ENCODE assay signal across 8 mouse cellular contexts in genomic region chr3:28781422-28781821, GRCm38 (mm10). TPM values are rescaled to one million over a fixed set of nuclear protein-coding genes. Genes with fewer than 3 reads are reported as not detected.
DNase-seq lines count a peak whose midpoint lies in the region; ATAC-seq lines count a peak whose summit lies in the region.

No protein-coding gene starts in this region.

- intact Hi-C loops in left cerebral cortex, postnatal 10 days (cut with DNase I), result no loop called here

- no peak for DNase-seq in lung, postnatal 36 days
- DNase-seq in limb, embryonic 11.5 days (ENCODE audit: low spot score), result no peak
- no peak for DNase-seq in urinary bladder, postnatal 36 days (ENCODE audit: low spot score in 2 of 2)
- no peak for DNase-seq in left cerebral cortex, postnatal 10 days (ENCODE audit: extremely low spot score in 1 of 2, low spot score in 2 of 2)
- DNase-seq in layer of hippocampus, postnatal 25 days (ENCODE audit: extremely low spot score in 1 of 2, low spot score in 1 of 2), result no peak

- WGBS in lung, embryonic 15.5 days, result under 1% methylated on average over 40 of the region's 41 CpGs
- WGBS in limb, embryonic 11.5 days, result 0% methylated on average over 40 of the region's 41 CpGs
- 0% methylated on average over 27 of the region's 41 CpGs for WGBS in neural tube, embryonic 14.5 days

- no peaks in the 10 kb centered on the region for H3K27me3 ChIP-seq in lung, embryonic 15.5 days
- H3K27me3 ChIP-seq in limb, embryonic 11.5 days (ENCODE audit: control insufficient read depth, insufficient read depth, low read length), result no peaks in the 10 kb centered on the region
- H3K27me3 ChIP-seq in neural tube, embryonic 14.5 days (ENCODE audit: control insufficient read depth, insufficient read depth, low read length), result no peaks in the 10 kb centered on the region

- H3K4me2 ChIP-seq in lung, embryonic 15.5 days, result peak overlapping the region; percentile 99
- peak overlapping the region; percentile 89 for H3K4me2 ChIP-seq in limb, embryonic 11.5 days (ENCODE audit: low read depth, severe bottlenecking)
- H3K4me2 ChIP-seq in neural tube, embryonic 14.5 days (ENCODE audit: low read depth, low read length), result peak overlapping the region; percentile 97

- H3K36me3 ChIP-seq in lung, embryonic 15.5 days, result no peaks in the 10 kb centered on the region
- H3K36me3 ChIP-seq in limb, embryonic 11.5 days (ENCODE audit: control insufficient read depth, insufficient read depth, low read length), result no peaks in the 10 kb centered on the region
- no peaks in the 10 kb centered on the region for H3K36me3 ChIP-seq in neural tube, embryonic 14.5 days (ENCODE audit: control insufficient read depth, insufficient read depth, low read length)

- peak overlapping the region; percentile 69 for H3K9ac ChIP-seq in lung, embryonic 15.5 days
- peak overlapping the region; percentile 77 for H3K9ac ChIP-seq in limb, embryonic 11.5 days (ENCODE audit: low read length)
- H3K9ac ChIP-seq in neural tube, embryonic 14.5 days (replicated peaks; ENCODE audit: low read depth, low read length), result peak overlapping the region; percentile 66

- H3K9me3 ChIP-seq in lung, embryonic 15.5 days, result no peaks in the 10 kb centered on the region
- H3K9me3 ChIP-seq in limb, embryonic 11.5 days (ENCODE audit: control insufficient read depth, low read length), result no peaks in the 10 kb centered on the region
- no peaks in the 10 kb centered on the region for H3K9me3 ChIP-seq in neural tube, embryonic 14.5 days (ENCODE audit: control insufficient read depth, low read length)

- no peak for ATAC-seq in lung, embryonic 15.5 days (ENCODE audit: borderline replicate concordance, extremely low read depth, low FRiP score, low TSS enrichment)
- ATAC-seq in erythroblast, adult 5-6 weeks (replicated peaks; ENCODE audit: low FRiP score, poor library complexity, severe bottlenecking), result 0 out of 2 replicates have a peak, but pooled peaks have one; percentile 8
- ATAC-seq in limb, embryonic 11.5 days (ENCODE audit: insufficient number of reproducible peaks, low FRiP score, low TSS enrichment, low read depth), result peak; percentile 75
- no peak for ATAC-seq in neural tube, embryonic 14.5 days (ENCODE audit: low read depth)

- peaks cover 10% of the 10 kb centered on the region; the same call in 1 of the 2 replicates for H3K4me1 ChIP-seq in lung, embryonic 15.5 days
- H3K4me1 ChIP-seq in limb, embryonic 11.5 days (ENCODE audit: control insufficient read depth, insufficient read depth, low read length), result no peaks in the 10 kb centered on the region
- H3K4me1 ChIP-seq in neural tube, embryonic 14.5 days (ENCODE audit: control insufficient read depth, insufficient read depth, low read length), result no peaks in the 10 kb centered on the region

- H3K4me3 ChIP-seq in lung, embryonic 15.5 days, result peak overlapping the region; percentile 73
- peak overlapping the region; percentile 75 for H3K4me3 ChIP-seq in limb, embryonic 11.5 days (ENCODE audit: low read depth, low read length)
- H3K4me3 ChIP-seq in neural tube, embryonic 14.5 days (ENCODE audit: low read depth, low read length), result peak overlapping the region; percentile 77

- H3K27ac ChIP-seq in lung, embryonic 15.5 days, result no peak overlapping the region
- H3K27ac ChIP-seq in limb, embryonic 11.5 days (replicated peaks; ENCODE audit: low read depth, low read length), result no peak overlapping the region
- no peak overlapping the region for H3K27ac ChIP-seq in neural tube, embryonic 14.5 days (ENCODE audit: low read depth, low read length)

RNA-seq across cellular contexts. Expression of gene Eif5a2, which starts 0.3 kb away (rescaled TPM):
- 9.5 and 10.0 TPM in 2 replicates for polyA plus RNA-seq in lung, embryonic 15.5 days (2015; fragmentation: Nextera tagmentation; extraction: Ambion mirVana)
- 3.5 and 6.3 TPM in 2 replicates for total RNA-seq in erythroblast, adult 5-6 weeks (2015; ENCODE audit: low replicate concordance)
- total RNA-seq in erythroblast, adult 5-6 weeks (2017; ENCODE audit: low replicate concordance), result 7.1 and 7.7 TPM in 2 replicates
- polyA plus RNA-seq in limb, embryonic 11.5 days (2014; fragmentation: Nextera tagmentation; extraction: Ambion mirVana), result 15.2 and 16.0 TPM in 2 replicates
- polyA plus RNA-seq in neural tube, embryonic 14.5 days (2014; fragmentation: Nextera tagmentation; extraction: Ambion mirVana), result 13.6 and 18.0 TPM in 2 replicates
- total RNA-seq in left cerebral cortex, postnatal 10 days (2021), result 10 to 100 TPM; 18.2 to 18.6 TPM
- total RNA-seq in layer of hippocampus, postnatal 25 days (2021), result 10 to 100 TPM; 26.7 to 27.3 TPM

RNA-seq across cellular contexts. Expression of gene Rpl22l1, which starts 23.8 kb away (rescaled TPM):
- polyA plus RNA-seq in lung, embryonic 15.5 days (2015; fragmentation: Nextera tagmentation; extraction: Ambion mirVana), result 351 and 383 TPM in 2 replicates
- 204 and 221 TPM in 2 replicates for total RNA-seq in erythroblast, adult 5-6 weeks (2015; ENCODE audit: low replicate concordance)
- total RNA-seq in erythroblast, adult 5-6 weeks (2017; ENCODE audit: low replicate concordance), result 28.6 and 67.2 TPM in 2 replicates
- polyA plus RNA-seq in limb, embryonic 11.5 days (2014; fragmentation: Nextera tagmentation; extraction: Ambion mirVana), result 395 and 431 TPM in 2 replicates
- 256 and 280 TPM in 2 replicates for polyA plus RNA-seq in neural tube, embryonic 14.5 days (2014; fragmentation: Nextera tagmentation; extraction: Ambion mirVana)
- total RNA-seq in left cerebral cortex, postnatal 10 days (2021), result 100 to 1,000 TPM; 245 to 251 TPM
- 100 to 1,000 TPM; 175 to 209 TPM for total RNA-seq in layer of hippocampus, postnatal 25 days (2021)

Comparison
In these comparisons a context has a peak if more than half of its experiments do, and no peak if none do; other contexts are left out.
1. ATAC-seq: peak in erythroblast, adult 5-6 weeks (single experiment) and limb, embryonic 11.5 days (single experiment); none in lung, embryonic 15.5 days (single experiment) and neural tube, embryonic 14.5 days (single experiment).
2. Peak in every context shown above with its lines, with median percentiles within 50 percentile points of each other: H3K4me2 ChIP-seq, H3K4me3 ChIP-seq and H3K9ac ChIP-seq.